Mouse (Mus musculus): ENCODE data around the gene Zfp704.

GRCm38 (mm10) chr3:9427826-9428225 is 182.1 kb downstream of the Zfp704 start:
- TF ChIP-seq CTCF (IDR thresholded peaks at IDR 0.05; ENCODE audit: control insufficient read depth, insufficient read depth, insufficient read length) = no peak
- no peak for TF ChIP-seq MYOG (IDR thresholded peaks at IDR 0.05; ENCODE audit: control insufficient read depth, extremely low read depth, insufficient read length)

Measured in C2C12 (cell line).